Mouse (Mus musculus): Measurements from ENCODE around the gene Hoxd8. TPM values are rescaled to one million over a fixed set of nuclear protein-coding genes. Genes with fewer than 3 reads are reported as not detected.

Hoxd8 gene
- total RNA-seq, 2 experiments from 2014 or later = not detected

GRCm38 (mm10) chr2:74673835-74674425 lies 30.5 kb upstream of the Hoxd8 start:
- no peak for TF ChIP-seq CTCF (conservative IDR thresholded peaks at IDR 0.05)

GRCm38 (mm10) chr2:74674881-74675665 lies 29.3 kb upstream of the Hoxd8 start, which contains the start of gene Hoxd12:
Gene Hoxd12 (plus strand): TSS chr2:74675013.
- no peak within 1 kb of the TSS for H3K27ac ChIP-seq
- TF ChIP-seq CTCF (conservative IDR thresholded peaks at IDR 0.05) = no peak
- no peak within 1 kb of the TSS for H3K4me3 ChIP-seq
- DNase-seq (ENCODE audit: low spot score in 2 of 2) = no peak

More at GRCm38 (mm10) chr2:74673835-74674425, 30.5 kb upstream of the Hoxd8 start:
- H3K4me3 ChIP-seq = no peak overlapping the region
- DNase-seq (ENCODE audit: low spot score in 2 of 2) = no peak
- H3K27ac ChIP-seq = no peak overlapping the region

- Histone ChIP-seq H3K27ac (no peak overlapping the region), H3K4me3 (no peak overlapping the region)
- DNase-seq (ENCODE audit: low spot score in 2 of 2) = no peak
- no peak for TF ChIP-seq CTCF (conservative IDR thresholded peaks at IDR 0.05)
These were observed 28.6 kb upstream of the Hoxd8 start for GRCm38 (mm10) chr2:74675666-74676282.

GRCm38 (mm10) chr2:74676376-74677052 lies 27.9 kb upstream of the Hoxd8 start:
- Histone ChIP-seq H3K27ac (no peak overlapping the region), H3K4me3 (no peak overlapping the region)
- no peak for TF ChIP-seq CTCF (conservative IDR thresholded peaks at IDR 0.05)
- DNase-seq (ENCODE audit: low spot score in 2 of 2) = no peak

GRCm38 (mm10) chr2:74677106-74677505 lies 27.3 kb upstream of the Hoxd8 start:
- H3K4me3 ChIP-seq = no peak overlapping the region
- H3K27ac ChIP-seq = no peak overlapping the region
- no peak for DNase-seq (ENCODE audit: low spot score in 2 of 2)
- no peak for TF ChIP-seq CTCF (conservative IDR thresholded peaks at IDR 0.05)

GRCm38 (mm10) chr2:74678891-74679595 lies 25.4 kb upstream of the Hoxd8 start, which contains the start of gene Hoxd11:
Gene Hoxd11 (plus strand): TSS chr2:74679557.
- H3K27ac ChIP-seq = no peak within 1 kb of the TSS
- H3K4me3 ChIP-seq = no peak within 1 kb of the TSS
- no peak for TF ChIP-seq CTCF (conservative IDR thresholded peaks at IDR 0.05)
- no peak for DNase-seq (ENCODE audit: low spot score in 2 of 2)

- no peak overlapping the region for H3K4me3 ChIP-seq
- DNase-seq (ENCODE audit: low spot score in 2 of 2) = no peak
- TF ChIP-seq CTCF (conservative IDR thresholded peaks at IDR 0.05) = no peak
- H3K27ac ChIP-seq = no peak overlapping the region
These were observed 24.8 kb upstream of the Hoxd8 start for GRCm38 (mm10) chr2:74679596-74679971.

- no peak for TF ChIP-seq CTCF (conservative IDR thresholded peaks at IDR 0.05)
- DNase-seq (ENCODE audit: low spot score in 2 of 2) = no peak
- Histone ChIP-seq H3K4me3 (no peak overlapping the region), H3K27ac (no peak overlapping the region)
These were observed 24.4 kb upstream of the Hoxd8 start for GRCm38 (mm10) chr2:74679980-74680379.

- Histone ChIP-seq H3K27ac (no peak overlapping the region), H3K4me3 (no peak overlapping the region)
- DNase-seq (ENCODE audit: low spot score in 2 of 2) = no peak
- TF ChIP-seq CTCF (conservative IDR thresholded peaks at IDR 0.05) = no peak
These were observed 23.6 kb upstream of the Hoxd8 start for GRCm38 (mm10) chr2:74680561-74681398.

- Histone ChIP-seq H3K27ac (no peak overlapping the region), H3K4me3 (no peak overlapping the region)
- no peak for TF ChIP-seq CTCF (conservative IDR thresholded peaks at IDR 0.05)
- DNase-seq (ENCODE audit: low spot score in 2 of 2) = no peak
These were observed 22.6 kb upstream of the Hoxd8 start for GRCm38 (mm10) chr2:74681594-74682531.

- no peak for TF ChIP-seq CTCF (conservative IDR thresholded peaks at IDR 0.05)
- no peak for DNase-seq (ENCODE audit: low spot score in 2 of 2)
- Histone ChIP-seq H3K4me3 (no peak overlapping the region), H3K27ac (no peak overlapping the region)
These were observed 21.6 kb upstream of the Hoxd8 start for GRCm38 (mm10) chr2:74682796-74683195.

Measured in layer of hippocampus, adult 2 months (tissue).